8 mouse cellular contexts compared by ENCODE assay signal in genomic region chr2:122368081-122368971, GRCm38 (mm10). TPM values are rescaled to one million over a fixed set of nuclear protein-coding genes. Genes with fewer than 3 reads are reported as not detected.
A peak's percentile ranks its signal among the peaks of the same experiment; 100 is the strongest.
DNase-seq lines count a peak whose midpoint lies in the region; ATAC-seq and TF ChIP-seq lines count a peak whose summit lies in the region.

No protein-coding gene starts in this region.

- peak overlapping the region; percentile 88 for H3K4me2 ChIP-seq in forebrain, postnatal 0 days (ENCODE audit: low read depth)

- H3K4me1 ChIP-seq in lung, adult 2 months (ENCODE audit: control insufficient read depth, insufficient read depth, low read length): no peaks in the 10 kb centered on the region
- peaks cover 5% of the 10 kb centered on the region for H3K4me1 ChIP-seq in brown adipose tissue, adult 24 weeks (ENCODE audit: control insufficient read depth, insufficient read depth, insufficient read length, low read length)
- peaks cover 20% of the 10 kb centered on the region for H3K4me1 ChIP-seq in forebrain, postnatal 0 days (ENCODE audit: insufficient read depth)
- H3K4me1 ChIP-seq in midbrain, embryonic 10.5 days: peaks cover 41% of the 10 kb centered on the region

- no peaks in the 10 kb centered on the region for H3K27me3 ChIP-seq in forebrain, postnatal 0 days (ENCODE audit: insufficient read depth, low read length)
- peaks cover 30% of the 10 kb centered on the region for H3K27me3 ChIP-seq in midbrain, embryonic 10.5 days (ENCODE audit: low read depth, poor library complexity, severe bottlenecking)

- 4% methylated on average over 47 of the region's 55 CpGs for WGBS in lung, adult 2 months
- 1% methylated on average over 38 of the region's 55 CpGs for WGBS in forebrain, postnatal 0 days
- under 1% methylated on average over 38 of the region's 55 CpGs for WGBS in midbrain, embryonic 10.5 days

- H3K9ac ChIP-seq in forebrain, postnatal 0 days: peak overlapping the region; percentile 82

- peaks cover 7% of the 10 kb centered on the region; the same call in 1 of the 2 replicates for H3K36me3 ChIP-seq in forebrain, postnatal 0 days (ENCODE audit: insufficient read depth)
- peaks cover 28% of the 10 kb centered on the region for H3K36me3 ChIP-seq in midbrain, embryonic 10.5 days

- TF ChIP-seq CTCF in lung, adult 2 months (IDR thresholded peaks at IDR 0.05; ENCODE audit: insufficient read depth, low read length): no peak
- TF ChIP-seq CTCF in forebrain, postnatal 0 days (IDR thresholded peaks at IDR 0.05; ENCODE audit: low read depth): peak; percentile 28

- no peak overlapping the region for H3K27ac ChIP-seq in brown adipose tissue, adult 24 weeks (replicated peaks; ENCODE audit: low read depth, low read length)
- peak overlapping the region; percentile 54 for H3K27ac ChIP-seq in forebrain, postnatal 0 days (ENCODE audit: low read depth, low read length)
- H3K27ac ChIP-seq in midbrain, embryonic 10.5 days (replicated peaks): peak overlapping the region; percentile 98

- no peaks in the 10 kb centered on the region for H3K9me3 ChIP-seq in forebrain, postnatal 0 days (ENCODE audit: low read length)
- no peaks in the 10 kb centered on the region for H3K9me3 ChIP-seq in midbrain, embryonic 10.5 days (replicated peaks)

- peak overlapping the region; percentile 50 for H3K4me3 ChIP-seq in lung, adult 2 months (replicated peaks; ENCODE audit: extremely low read depth, low read depth, low read length)
- H3K4me3 ChIP-seq in brown adipose tissue, adult 24 weeks (ENCODE audit: insufficient read depth, low read depth, low read length): peak overlapping the region; percentile 65
- H3K4me3 ChIP-seq in forebrain, postnatal 0 days (ENCODE audit: low read depth, low read length): peak overlapping the region; percentile 94
- H3K4me3 ChIP-seq in midbrain, embryonic 10.5 days: peak overlapping the region; percentile 94

- peak; percentile 52 for ATAC-seq in forebrain, postnatal 0 days
- no peak for ATAC-seq in erythroid progenitor cell, adult 5-6 weeks (replicated peaks; ENCODE audit: low FRiP score, poor library complexity, severe bottlenecking)

- TF ChIP-seq POLR2A in lung, adult 2 months (IDR thresholded peaks at IDR 0.05; ENCODE audit: borderline replicate concordance, extremely low read depth, low read depth, low read length): no peak

- peak; percentile 14 for DNase-seq in lung, adult 2 months
- no peak for DNase-seq in lung, postnatal 25 days (ENCODE audit: low spot score)
- peak; percentile 30 for DNase-seq in forebrain, postnatal 0 days
- DNase-seq in kidney, postnatal 10 days: peak; percentile 77
- peak; percentile 64 for DNase-seq in midbrain, embryonic 10.5 days (ENCODE audit: low spot score)
- DNase-seq in layer of hippocampus, adult 18-20 months (ENCODE audit: low spot score in 2 of 2): no peak

RNA-seq across cellular contexts. Expression of gene Shf, which starts 0.6 kb away (rescaled TPM):
- polyA plus RNA-seq in lung, adult 2 months (2012; rRNA removed): 4.5 and 6.4 TPM in 2 replicates
- polyA plus RNA-seq in brown adipose tissue, adult 24 weeks (2012; ENCODE audit: insufficient read depth, insufficient read length, missing spikeins): 3.1 and 4.5 TPM in 2 replicates
- total RNA-seq in forebrain, postnatal 0 days (2014; rRNA removed): 69.3 and 70.7 TPM in 2 replicates
- 6.7 and 7.7 TPM in 2 replicates for polyA plus RNA-seq in forebrain, postnatal 0 days (2015; fragmentation: Nextera tagmentation; extraction: Ambion mirVana)
- 5.8 and 7.9 TPM in 2 replicates for polyA plus RNA-seq in midbrain, embryonic 10.5 days (2016; fragmentation: Nextera tagmentation; extraction: Ambion mirVana)
- 11.3 and 15.1 TPM in 2 replicates for total RNA-seq in erythroid progenitor cell, adult 5-6 weeks (2015; ENCODE audit: low replicate concordance)
- total RNA-seq in erythroid progenitor cell, adult 5-6 weeks (2017; ENCODE audit: low replicate concordance): 9.0 and 22.3 TPM in 2 replicates
- 10 to 100 TPM; 58.8 to 61.2 TPM for total RNA-seq in layer of hippocampus, adult 18-20 months (2021)

RNA-seq across cellular contexts. Expression of gene Duox1, which starts 52.9 kb away (rescaled TPM):
- 2.7 TPM in 1 of 2 replicates, not detected in the other for polyA plus RNA-seq in lung, adult 2 months (2012; rRNA removed)
- polyA plus RNA-seq in brown adipose tissue, adult 24 weeks (2012; ENCODE audit: insufficient read depth, insufficient read length, missing spikeins): not detected in 2 replicates
- not detected in 2 replicates for total RNA-seq in forebrain, postnatal 0 days (2014; rRNA removed)
- 0.06 and 0.08 TPM in 2 replicates for polyA plus RNA-seq in forebrain, postnatal 0 days (2015; fragmentation: Nextera tagmentation; extraction: Ambion mirVana)
- 0.02 TPM in 2 replicates for polyA plus RNA-seq in midbrain, embryonic 10.5 days (2016; fragmentation: Nextera tagmentation; extraction: Ambion mirVana)
- total RNA-seq in erythroid progenitor cell, adult 5-6 weeks (2015; ENCODE audit: low replicate concordance): not detected in 2 replicates
- total RNA-seq in erythroid progenitor cell, adult 5-6 weeks (2017; ENCODE audit: low replicate concordance): not detected in 2 replicates
- total RNA-seq in layer of hippocampus, adult 18-20 months (2021): not detected

RNA-seq across cellular contexts. Expression of gene Duoxa1, which starts 54.8 kb away (rescaled TPM):
- polyA plus RNA-seq in lung, adult 2 months (2012; rRNA removed): 0.23 and 9.9 TPM in 2 replicates
- 0.67 TPM in 1 of 2 replicates, not detected in the other for polyA plus RNA-seq in brown adipose tissue, adult 24 weeks (2012; ENCODE audit: insufficient read depth, insufficient read length, missing spikeins)
- total RNA-seq in forebrain, postnatal 0 days (2014; rRNA removed): 0.10 and 0.23 TPM in 2 replicates
- polyA plus RNA-seq in forebrain, postnatal 0 days (2015; fragmentation: Nextera tagmentation; extraction: Ambion mirVana): 0.25 and 0.46 TPM in 2 replicates
- polyA plus RNA-seq in midbrain, embryonic 10.5 days (2016; fragmentation: Nextera tagmentation; extraction: Ambion mirVana): not detected in 2 replicates
- total RNA-seq in erythroid progenitor cell, adult 5-6 weeks (2015; ENCODE audit: low replicate concordance): not detected in 2 replicates
- not detected in 2 replicates for total RNA-seq in erythroid progenitor cell, adult 5-6 weeks (2017; ENCODE audit: low replicate concordance)
- under 1 TPM in 1 of 2 experiments, not detected in 1; 0.33 TPM for total RNA-seq in layer of hippocampus, adult 18-20 months (2021)

RNA-seq across cellular contexts. Expression of gene Slc28a2, which starts 58.0 kb away (rescaled TPM):
- 1.5 and 2.7 TPM in 2 replicates for polyA plus RNA-seq in lung, adult 2 months (2012; rRNA removed)
- 6.6 and 15.1 TPM in 2 replicates for polyA plus RNA-seq in brown adipose tissue, adult 24 weeks (2012; ENCODE audit: insufficient read depth, insufficient read length, missing spikeins)
- 0.05 and 0.15 TPM in 2 replicates for total RNA-seq in forebrain, postnatal 0 days (2014; rRNA removed)
- 0.08 and 0.15 TPM in 2 replicates for polyA plus RNA-seq in forebrain, postnatal 0 days (2015; fragmentation: Nextera tagmentation; extraction: Ambion mirVana)
- not detected in 2 replicates for polyA plus RNA-seq in midbrain, embryonic 10.5 days (2016; fragmentation: Nextera tagmentation; extraction: Ambion mirVana)
- total RNA-seq in erythroid progenitor cell, adult 5-6 weeks (2015; ENCODE audit: low replicate concordance): 9.7 and 23.1 TPM in 2 replicates
- 8.8 and 10.7 TPM in 2 replicates for total RNA-seq in erythroid progenitor cell, adult 5-6 weeks (2017; ENCODE audit: low replicate concordance)
- under 1 TPM; 0.10 to 0.13 TPM for total RNA-seq in layer of hippocampus, adult 18-20 months (2021)

Comparison
In these comparisons a context has a peak if more than half of its experiments do, and no peak if none do; other contexts are left out.
1. DNase-seq: peak in lung, adult 2 months (single experiment), forebrain, postnatal 0 days (single experiment), kidney, postnatal 10 days (single experiment) and midbrain, embryonic 10.5 days (single experiment); none in lung, postnatal 25 days (single experiment) and layer of hippocampus, adult 18-20 months (0 of 2).
2. Peak in every context shown above with its lines, with median percentiles within 50 percentile points of each other: H3K4me3 ChIP-seq.